Mouse (Mus musculus): ENCODE results near the gene Art5. TPM values are rescaled to one million over a fixed set of nuclear protein-coding genes. Genes with fewer than 3 reads are reported as not detected.
A peak's percentile ranks its signal among the peaks of the same experiment; 100 is the strongest.

Gene Art5
- polyA plus RNA-seq (2017; shearing (Covaris generic)): under 1 TPM in 1 of 2 experiments, not detected in 1; 0.21 TPM

- no peak for ATAC-seq
Measured at GRCm38 (mm10) chr7:102109171-102109570, at the start of gene Art5. Gene Art5, minus strand, starts transcription at chr7:102109489.

DNA sequence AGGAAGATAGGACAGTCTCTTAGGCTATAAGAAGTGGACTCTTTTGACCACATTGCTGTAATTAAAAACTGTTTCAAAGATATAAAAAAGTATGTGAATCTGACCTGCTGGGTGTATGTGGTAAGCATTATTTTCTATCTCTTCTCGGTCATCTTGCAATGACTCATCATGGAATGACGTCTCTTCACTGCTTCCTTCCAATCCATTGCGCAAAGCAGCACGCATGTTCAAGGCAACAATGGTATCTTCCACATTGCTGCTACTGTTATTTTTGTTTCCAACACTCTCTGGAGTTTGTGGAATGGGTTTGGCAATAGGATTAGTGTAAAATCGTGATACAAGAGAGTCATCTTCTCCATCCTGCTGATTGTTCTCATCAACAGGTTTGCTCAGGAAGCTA lies 44.4 kb upstream of the Art5 start:
- ATAC-seq: no peak

DNA sequence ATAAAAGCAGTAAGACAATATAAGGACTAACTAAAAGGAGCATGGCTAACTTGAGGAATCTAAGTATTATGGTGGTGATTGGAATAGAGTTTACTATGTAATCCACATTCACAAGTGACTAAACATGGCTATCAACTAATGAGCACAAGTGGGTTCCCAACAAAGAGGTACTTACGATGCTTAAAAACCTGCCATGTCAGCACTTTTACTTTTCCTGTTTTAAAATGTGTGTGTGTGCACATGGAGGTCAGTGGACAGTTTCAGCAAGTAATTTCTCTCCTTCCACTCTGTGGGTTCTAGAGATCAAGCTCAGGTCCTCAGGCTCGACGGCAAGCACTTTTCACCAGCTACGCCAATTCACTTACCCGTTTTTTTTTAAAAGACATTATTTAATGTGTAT lies 28.6 kb upstream of the Art5 start:
- ATAC-seq: no peak

- no peak for ATAC-seq
Measured at GRCm38 (mm10) chr7:102137464-102137863, 28.2 kb upstream of the Art5 start.

DNA sequence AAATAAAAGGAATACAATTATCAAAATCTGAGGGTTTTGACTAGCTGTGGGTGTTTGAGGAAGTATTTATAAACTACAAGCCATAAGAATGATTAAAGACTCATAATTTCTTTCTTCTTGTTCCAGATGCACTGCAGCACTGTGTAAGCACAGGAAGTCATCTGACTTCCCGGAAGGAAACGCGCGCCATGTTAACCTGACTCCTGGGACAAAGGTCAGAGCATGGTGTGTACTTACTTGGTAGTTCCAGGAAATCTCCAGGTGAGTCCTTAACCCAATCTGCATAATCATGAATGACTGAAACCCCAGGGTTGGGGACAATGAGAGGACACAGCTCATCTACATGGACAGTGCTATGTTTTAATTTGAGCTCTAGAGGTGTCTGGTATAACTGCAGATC lies 23.1 kb upstream of the Art5 start:
- no peak for ATAC-seq

DNA sequence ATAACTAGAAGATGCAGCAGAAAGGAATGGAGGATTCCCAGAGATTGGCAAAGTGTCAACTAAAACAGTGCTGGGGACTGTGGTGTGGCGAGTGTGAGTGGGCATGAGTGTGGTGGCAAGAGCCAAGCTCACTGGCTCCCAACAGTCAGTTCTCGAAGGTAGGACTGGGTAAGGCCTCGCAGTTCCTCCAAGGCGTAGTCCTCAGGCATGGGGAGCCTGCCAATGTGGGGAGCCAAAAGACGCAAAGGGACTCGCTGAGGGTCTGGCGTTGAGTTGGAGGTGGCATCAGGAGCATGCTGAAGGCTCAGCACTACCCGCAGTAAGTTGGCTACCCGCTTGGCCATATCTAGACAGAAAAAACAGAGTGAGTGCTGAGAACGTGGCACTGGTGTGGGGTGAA lies 11.0 kb upstream of the Art5 start:
- no peak for ATAC-seq

GRCm38 (mm10) chr7:102117382-102117781 lies 8.1 kb upstream of the Art5 start:
- ATAC-seq: no peak

DNA sequence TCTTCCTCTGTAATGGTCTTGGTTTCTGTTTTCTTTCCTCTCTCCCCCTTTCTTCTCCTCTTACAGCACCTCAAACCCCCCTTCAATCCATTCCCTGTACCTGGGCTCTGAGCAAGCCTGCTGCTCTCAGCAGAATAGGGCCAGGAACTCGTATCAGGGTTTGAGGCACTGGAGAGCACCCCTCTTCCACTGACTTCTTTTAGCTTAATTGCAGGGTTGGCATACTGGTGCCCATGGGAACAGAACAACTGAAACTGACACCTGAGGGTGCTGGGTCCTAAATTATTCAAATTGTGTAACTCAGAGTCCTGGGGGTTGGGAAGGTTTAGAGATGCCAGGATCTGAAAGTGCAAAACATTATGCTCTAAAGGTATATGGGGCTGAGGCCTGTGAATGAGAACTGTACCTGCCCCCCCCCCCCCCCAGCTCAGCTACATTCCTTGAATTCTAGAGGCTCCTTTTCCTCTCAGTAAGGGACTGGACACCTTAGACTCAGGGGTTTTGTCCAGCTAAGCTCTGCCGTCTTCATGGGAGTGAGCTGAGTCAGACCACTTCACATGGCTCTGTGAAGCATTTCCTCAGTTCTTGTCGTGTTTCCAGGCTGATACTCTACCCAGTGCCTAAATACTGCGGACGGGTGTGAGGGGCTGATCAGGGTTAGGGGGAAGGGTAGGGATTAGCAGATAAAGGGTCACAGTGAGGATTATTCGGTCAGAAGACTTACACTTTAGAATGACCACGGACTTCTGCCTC lies 7.5 kb upstream of the Art5 start, which contains the start of gene Chrna10:
Gene Chrna10 (minus strand): TSS at position 250 of the 753 bp plus-strand sequence.
- no peak for ATAC-seq

DNA sequence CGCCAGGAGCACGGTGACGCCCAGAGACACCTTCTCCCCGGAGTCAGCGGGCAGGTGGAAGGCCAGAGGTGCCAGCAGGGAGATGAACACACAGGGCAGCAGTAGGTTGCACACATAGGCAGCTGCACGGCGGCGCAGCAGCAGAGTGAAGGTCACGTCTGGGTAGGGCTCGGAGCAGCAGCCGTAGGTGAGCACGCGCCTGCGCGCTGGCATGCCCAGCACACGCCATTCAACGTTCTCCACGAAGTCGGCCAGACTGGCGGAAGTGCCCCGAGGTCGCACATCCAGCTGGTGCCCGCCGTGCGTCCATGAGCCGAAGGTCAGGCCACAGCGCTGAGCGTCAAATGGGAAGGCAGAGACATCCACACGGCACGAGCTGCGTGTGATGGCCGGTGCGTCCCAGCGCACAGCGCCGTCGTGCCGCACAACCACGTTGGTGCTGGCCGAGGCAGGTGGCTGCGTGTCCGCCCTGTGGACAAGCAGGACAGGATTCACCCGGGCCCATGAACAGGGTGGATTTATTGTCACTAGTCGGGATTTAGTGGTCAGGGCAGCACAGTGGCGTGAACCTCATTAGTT lies 4.0 kb upstream of the Art5 start:
- no peak for ATAC-seq

DNA sequence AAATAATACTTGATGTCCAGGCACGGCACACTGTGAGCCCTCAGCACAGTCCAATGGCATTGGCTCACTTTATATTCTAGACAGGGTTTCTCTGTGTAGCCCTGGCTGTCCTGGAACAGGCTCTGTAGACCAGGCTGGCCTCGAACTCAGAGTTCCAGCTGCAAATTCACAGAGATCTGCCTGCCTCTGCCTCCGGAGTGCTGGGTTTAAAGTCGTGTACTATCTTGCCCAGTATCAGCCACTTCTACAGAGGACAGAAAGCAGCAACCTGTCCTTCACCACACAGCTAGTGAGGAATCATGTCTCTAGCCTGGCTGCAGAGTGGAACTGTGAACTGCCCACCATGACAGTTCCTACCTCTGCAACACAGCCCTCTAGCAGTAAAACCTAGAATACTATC lies 457 bp upstream of the Art5 start:
- ATAC-seq: no peak

GRCm38 (mm10) chr7:102108206-102108605 lies 1.1 kb downstream of the Art5 start:
- ATAC-seq: no peak

DNA sequence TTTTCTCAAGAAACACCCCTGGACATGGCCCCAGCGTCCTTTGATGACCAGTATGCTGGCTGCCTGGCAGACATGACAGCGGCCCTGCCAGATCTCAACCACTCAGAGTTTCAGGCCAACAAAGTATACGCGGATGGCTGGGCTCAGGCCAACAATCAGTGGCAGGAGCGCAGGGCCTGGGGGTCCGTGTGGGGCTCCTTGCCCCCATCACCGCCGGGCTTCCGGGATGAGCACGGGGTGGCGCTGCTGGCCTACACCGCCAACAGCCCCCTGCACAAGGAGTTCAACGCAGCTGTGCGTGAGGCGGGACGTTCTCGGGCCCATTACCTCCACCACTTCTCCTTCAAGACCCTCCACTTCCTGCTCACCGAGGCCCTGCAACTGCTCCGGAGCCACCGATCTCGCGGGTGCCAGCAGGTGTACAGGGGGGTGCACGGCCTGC lies 2.6 kb downstream of the Art5 start:
- ATAC-seq: no peak

GRCm38 (mm10) chr7:102104126-102104525 lies 5.2 kb downstream of the Art5 start:
- no peak for ATAC-seq

GRCm38 (mm10) chr7:102103555-102103954 lies 5.7 kb downstream of the Art5 start:
- no peak for ATAC-seq

GRCm38 (mm10) chr7:102102696-102103095 lies 6.6 kb downstream of the Art5 start:
- ATAC-seq: no peak

DNA sequence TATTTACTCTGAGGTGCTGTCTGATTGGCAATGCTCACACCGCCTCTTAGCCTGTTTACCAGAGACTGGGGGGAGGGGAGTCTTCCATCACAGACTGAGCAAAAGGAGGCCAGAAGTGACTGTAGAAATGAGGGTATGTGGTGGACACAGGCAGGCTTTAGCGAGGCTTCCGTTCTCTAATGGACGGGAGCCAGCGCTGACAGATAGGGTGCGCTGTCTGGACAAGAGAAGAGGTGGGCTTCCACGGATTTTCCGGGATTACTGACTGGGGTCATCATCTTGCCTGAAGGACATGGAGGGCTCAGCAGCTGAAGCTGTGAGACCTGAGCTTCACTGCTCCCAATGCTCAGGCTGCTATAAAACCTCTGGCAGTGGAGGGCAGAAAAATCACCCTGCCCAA lies 7.0 kb downstream of the Art5 start:
- ATAC-seq: no peak

DNA sequence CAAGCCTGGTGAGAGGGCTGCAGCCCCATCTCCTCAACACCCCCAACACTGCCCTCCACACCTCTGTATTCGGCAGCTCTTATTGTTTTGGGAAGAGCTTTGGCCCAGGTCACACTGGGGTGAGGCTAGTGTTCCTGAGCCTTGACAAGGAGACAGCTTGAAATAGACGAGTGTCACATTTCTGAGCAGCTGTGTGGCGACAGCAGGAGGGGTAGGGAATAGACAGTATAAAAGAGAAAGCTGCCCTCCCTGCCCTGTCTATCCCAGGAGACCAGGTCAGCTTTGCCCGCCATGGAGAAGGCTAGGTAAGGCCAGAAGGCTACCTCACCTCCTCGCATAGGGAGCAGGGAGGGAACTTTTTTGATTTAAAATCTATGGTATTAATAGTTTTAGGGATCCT lies 7.8 kb downstream of the Art5 start, which contains the start of gene Art1:
Gene Art1 (plus strand): TSS at position 257 of the 400 bp plus-strand sequence.
- no peak for ATAC-seq

GRCm38 (mm10) chr7:102100868-102101267 lies 8.4 kb downstream of the Art5 start:
- no peak for ATAC-seq

DNA sequence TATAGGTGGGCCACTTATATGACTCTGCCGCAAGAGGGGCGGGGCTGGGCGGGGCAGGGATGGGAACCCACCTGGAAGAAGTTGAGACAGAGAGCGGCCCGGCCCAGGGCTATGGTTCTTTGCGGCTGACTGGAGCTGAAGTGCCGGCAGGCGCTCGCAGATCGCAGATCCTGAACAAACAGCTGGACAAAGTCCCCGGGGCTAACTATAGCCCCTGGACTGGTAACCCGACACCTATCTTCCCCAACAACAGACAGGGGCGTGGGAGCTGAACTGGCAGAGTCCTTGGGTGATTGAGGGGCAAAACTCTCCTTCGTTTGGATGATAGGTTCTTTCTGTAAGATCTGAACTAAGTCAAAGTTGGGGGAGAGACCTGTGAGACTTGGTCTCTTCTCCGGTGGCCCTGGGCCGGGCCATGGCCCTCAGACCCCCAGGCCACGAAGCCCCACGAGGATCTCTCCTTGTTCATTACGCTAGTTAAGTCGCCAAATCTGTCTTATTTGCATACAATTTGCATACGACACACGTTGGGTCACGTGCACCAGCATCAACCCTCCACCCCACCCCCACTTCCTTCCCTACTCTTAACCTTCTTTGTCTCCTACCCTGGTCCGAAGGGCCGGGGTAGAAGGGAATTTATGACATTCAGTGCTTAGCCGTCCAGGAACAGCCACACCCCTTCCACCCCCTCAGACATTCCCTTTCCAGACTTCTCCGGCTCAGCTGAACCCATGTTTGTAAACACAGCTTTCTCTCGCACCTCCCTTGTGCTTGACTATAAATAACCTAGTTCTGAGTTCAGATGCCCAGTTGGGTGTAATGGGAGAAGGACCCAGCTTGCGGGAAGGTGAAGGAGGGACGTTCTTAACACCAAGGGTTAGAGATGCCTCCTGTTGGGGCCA lies 9.3 kb downstream of the Art5 start:
- ATAC-seq: peak; percentile 89

DNA sequence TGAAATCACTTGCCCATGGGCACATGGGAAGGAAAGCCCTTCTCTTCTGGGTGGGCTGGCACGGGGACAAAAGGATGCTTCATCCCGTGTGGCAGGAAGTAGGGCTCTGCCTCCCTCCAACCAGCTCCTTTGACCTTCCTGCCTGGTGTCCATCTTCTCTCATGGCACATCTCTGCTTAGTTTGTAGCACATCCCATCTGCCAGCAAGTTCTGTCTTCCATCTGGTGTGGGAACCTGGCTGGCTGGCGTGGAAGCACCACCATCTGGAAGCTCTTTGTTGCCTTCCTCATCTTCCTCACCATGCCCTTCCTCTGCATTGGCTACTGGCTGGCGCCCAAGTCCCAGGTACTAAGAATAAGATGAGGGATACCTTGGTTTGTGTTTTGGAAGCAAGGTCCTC lies 22.0 kb downstream of the Art5 start:
- no peak for ATAC-seq

DNA sequence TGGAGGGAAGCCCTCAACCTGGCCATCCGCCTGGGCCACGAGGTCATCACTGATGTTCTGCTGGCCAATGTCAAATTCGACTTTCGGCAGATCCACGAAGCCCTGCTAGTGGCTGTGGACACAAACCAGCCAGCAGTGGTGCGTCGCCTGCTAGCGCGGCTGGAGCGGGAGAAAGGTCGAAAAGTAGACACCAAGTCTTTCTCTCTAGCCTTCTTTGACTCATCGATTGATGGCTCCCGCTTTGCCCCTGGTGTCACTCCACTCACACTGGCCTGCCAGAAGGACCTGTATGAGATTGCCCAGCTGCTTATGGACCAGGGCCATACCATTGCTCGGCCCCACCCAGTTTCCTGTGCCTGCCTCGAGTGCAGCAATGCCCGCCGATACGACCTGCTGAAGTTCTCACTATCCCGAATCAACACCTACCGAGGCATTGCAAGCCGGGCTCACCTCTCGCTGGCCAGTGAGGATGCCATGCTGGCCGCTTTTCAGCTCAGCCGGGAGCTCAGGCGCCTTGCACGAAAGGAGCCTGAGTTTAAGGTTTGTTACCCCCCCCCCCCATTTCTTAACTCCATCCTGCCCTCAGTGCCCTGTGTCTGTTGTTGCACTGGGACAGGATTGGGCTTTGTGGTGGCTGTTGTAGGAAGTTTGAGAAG lies 25.1 kb downstream of the Art5 start:
- no peak for ATAC-seq

GRCm38 (mm10) chr7:102082816-102083215 lies 26.5 kb downstream of the Art5 start, which contains the start of gene Trpc2:
Gene Trpc2, plus strand, starts transcription at chr7:102083116.
- ATAC-seq: no peak

DNA sequence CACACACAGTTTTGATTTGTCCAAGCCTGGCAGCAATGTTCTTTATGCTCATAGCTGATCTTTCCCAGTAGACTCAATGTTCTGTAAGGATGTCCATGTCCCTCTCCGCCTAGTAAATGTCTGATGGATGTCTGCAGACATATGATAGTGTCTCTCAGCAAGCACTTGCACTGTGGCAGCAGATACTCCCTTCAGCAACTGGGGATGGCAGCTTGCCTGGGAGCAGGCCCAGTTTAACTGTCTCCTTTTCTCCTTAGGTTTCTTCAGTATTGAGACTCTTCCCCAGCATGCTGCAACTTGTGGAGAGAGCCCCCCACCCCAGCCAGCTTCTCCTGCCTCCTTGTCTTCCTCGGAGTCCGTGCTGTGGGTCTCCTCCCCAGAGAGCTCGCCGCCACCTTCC lies 27.5 kb downstream of the Art5 start:
- ATAC-seq: no peak

Measured in activated CD4-positive, CD25-positive, alpha-beta regulatory T cell, adult 4 months (primary cell).